Mouse (Mus musculus): Measurements from ENCODE around the gene Dnajc15. TPM values are rescaled to one million over a fixed set of nuclear protein-coding genes. Genes with fewer than 3 reads are reported as not detected.

The Dnajc15 gene
- polyA plus RNA-seq, 1 experiment from 2014 or later, result 62.5 TPM

GRCm38 (mm10) chr14:77853951-77854350 lies 21.0 kb downstream of the Dnajc15 start:
- Histone ChIP-seq H3K9ac (no peak overlapping the region), H3K9me3 (replicated peaks) (no peaks in the 10 kb centered on the region), H3K27me3 (replicated peaks) (no peaks in the 10 kb centered on the region), H3K36me3 (peaks cover 15% of the 10 kb centered on the region; the same call in 1 of the 2 replicates), H3K4me3 (no peak overlapping the region), H3K27ac (no peak overlapping the region), H3K4me2 (no peak overlapping the region), H3K4me1 (no peaks in the 10 kb centered on the region)
- WGBS (ENCODE audit: insufficient replicate concordance), result 74% methylated on average over 1 of the region's 1 CpGs
- no peak for ATAC-seq

- 70% methylated on average over 7 of the region's 7 CpGs for WGBS (ENCODE audit: insufficient replicate concordance)
- H3K4me1 ChIP-seq, result no peaks in the 10 kb centered on the region
- no peak overlapping the region for H3K4me3 ChIP-seq
- H3K9me3 ChIP-seq (replicated peaks), result no peaks in the 10 kb centered on the region
- no peak overlapping the region for H3K9ac ChIP-seq
- no peak overlapping the region for H3K27ac ChIP-seq
- peaks cover 9% of the 10 kb centered on the region; the same call in 1 of the 2 replicates for H3K36me3 ChIP-seq
- no peak for ATAC-seq
- no peaks in the 10 kb centered on the region for H3K27me3 ChIP-seq (replicated peaks)
- no peak overlapping the region for H3K4me2 ChIP-seq
These were observed 25.1 kb downstream of the Dnajc15 start for GRCm38 (mm10) chr14:77849852-77850251.

DNA sequence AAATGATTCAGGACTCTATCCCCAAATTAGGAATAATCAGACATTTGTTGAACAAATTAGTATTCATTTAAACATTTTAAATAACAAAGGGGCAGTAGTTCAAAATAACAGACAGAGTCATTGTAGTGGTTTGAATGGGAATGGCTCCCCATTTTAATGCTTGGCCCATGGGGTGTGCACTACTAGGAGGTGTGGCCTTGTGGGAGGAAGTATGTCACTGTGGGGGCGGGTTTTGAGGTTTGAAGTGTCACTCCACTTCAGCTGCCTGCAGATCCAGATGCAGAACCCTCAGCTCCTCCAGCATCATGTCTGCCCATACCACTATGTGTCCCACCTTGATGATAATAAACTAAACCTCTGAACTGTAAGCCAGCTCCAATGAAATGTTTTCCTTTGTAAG lies 26.6 kb downstream of the Dnajc15 start:
- Histone ChIP-seq H3K36me3 (peaks cover 9% of the 10 kb centered on the region; the same call in 1 of the 2 replicates), H3K4me1 (no peaks in the 10 kb centered on the region), H3K9me3 (replicated peaks) (no peaks in the 10 kb centered on the region), H3K4me3 (no peak overlapping the region), H3K9ac (no peak overlapping the region), H3K4me2 (no peak overlapping the region), H3K27me3 (replicated peaks) (no peaks in the 10 kb centered on the region), H3K27ac (no peak overlapping the region)
- 69% methylated on average over 1 of the region's 1 CpGs for WGBS (ENCODE audit: insufficient replicate concordance)
- ATAC-seq, result no peak

DNA sequence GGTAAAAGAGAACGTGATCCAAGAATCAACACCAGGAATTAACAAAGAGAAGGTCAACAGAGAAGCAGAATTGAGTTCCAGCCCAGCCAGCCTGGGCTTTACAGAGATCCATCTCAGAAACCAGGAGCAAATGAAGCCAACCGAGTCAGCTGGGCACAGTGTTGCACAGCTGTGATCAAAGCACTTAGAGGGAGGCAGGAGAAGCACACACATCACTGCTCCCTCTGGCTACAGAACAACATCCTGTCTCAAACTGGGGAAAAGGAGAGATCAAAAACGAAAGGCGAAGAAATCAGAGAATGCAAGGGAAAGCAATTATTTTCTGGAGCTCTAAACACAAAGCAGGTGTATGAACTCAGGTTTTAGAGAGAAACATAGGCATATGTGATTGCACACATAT lies 28.7 kb downstream of the Dnajc15 start:
- Histone ChIP-seq H3K27ac (no peak overlapping the region), H3K27me3 (replicated peaks) (no peaks in the 10 kb centered on the region), H3K9me3 (replicated peaks) (no peaks in the 10 kb centered on the region), H3K4me1 (no peaks in the 10 kb centered on the region), H3K4me2 (no peak overlapping the region), H3K36me3 (no peaks in the 10 kb centered on the region), H3K9ac (no peak overlapping the region), H3K4me3 (no peak overlapping the region)
- 67% methylated on average over 4 of the region's 4 CpGs for WGBS (ENCODE audit: insufficient replicate concordance)
- ATAC-seq, result no peak

DNA sequence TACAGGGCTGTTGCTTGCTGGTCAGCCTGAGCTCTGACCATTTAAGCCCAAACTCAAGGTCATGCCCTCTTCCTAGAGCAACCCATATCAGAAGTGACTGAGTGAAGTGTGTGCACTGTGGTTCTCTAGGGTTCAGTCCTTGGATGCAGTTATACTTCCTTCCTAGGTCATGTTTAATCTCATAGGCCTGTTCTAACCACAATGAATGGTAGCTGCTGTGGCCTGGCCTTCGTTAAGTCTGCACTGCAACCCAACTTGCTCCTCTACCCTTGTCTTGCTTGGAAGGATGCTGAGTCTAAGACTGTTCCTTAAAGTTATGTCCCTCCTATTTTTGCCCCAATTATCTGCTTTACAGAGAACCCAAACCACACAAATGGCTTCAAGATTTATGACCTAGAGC lies 29.4 kb downstream of the Dnajc15 start:
- Histone ChIP-seq H3K27ac (no peak overlapping the region), H3K9me3 (replicated peaks) (no peaks in the 10 kb centered on the region), H3K4me2 (no peak overlapping the region), H3K9ac (no peak overlapping the region), H3K36me3 (0 out of 2 replicates have a peak, but pooled peaks cover 2% of the 10 kb centered on the region), H3K4me3 (no peak overlapping the region), H3K4me1 (no peaks in the 10 kb centered on the region), H3K27me3 (replicated peaks) (no peaks in the 10 kb centered on the region)
- 38% methylated on average over 1 of the region's 1 CpGs for WGBS (ENCODE audit: insufficient replicate concordance)
- no peak for ATAC-seq

GRCm38 (mm10) chr14:77840574-77840973 lies 34.4 kb downstream of the Dnajc15 start:
- no peaks in the 10 kb centered on the region for H3K27me3 ChIP-seq (replicated peaks)
- H3K36me3 ChIP-seq, result 0 out of 2 replicates have a peak, but pooled peaks cover 3% of the 10 kb centered on the region
- no peak overlapping the region for H3K27ac ChIP-seq
- no peaks in the 10 kb centered on the region for H3K4me1 ChIP-seq
- WGBS (ENCODE audit: insufficient replicate concordance), result 61% methylated on average over 6 of the region's 6 CpGs
- H3K9me3 ChIP-seq (replicated peaks), result no peaks in the 10 kb centered on the region
- no peak for ATAC-seq
- no peak overlapping the region for H3K4me2 ChIP-seq
- no peak overlapping the region for H3K4me3 ChIP-seq
- no peak overlapping the region for H3K9ac ChIP-seq

DNA sequence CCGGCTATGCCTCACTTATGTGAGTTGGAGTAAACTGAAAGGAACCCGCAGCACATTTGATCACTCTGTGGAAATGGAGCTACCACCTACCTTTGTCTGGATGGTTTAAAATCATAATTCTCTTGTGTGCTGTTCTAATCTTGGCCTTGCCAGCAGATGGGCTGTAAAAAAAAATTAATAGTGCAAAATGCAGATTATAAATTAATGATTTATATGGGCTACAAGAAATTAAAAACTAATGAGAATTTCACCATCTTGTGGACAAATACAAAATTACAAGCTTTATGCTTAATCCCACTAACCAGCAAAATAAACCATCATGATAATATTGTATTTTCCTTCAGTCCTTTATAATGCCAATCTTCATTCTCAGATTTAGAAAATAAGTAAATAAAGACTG lies 34.8 kb downstream of the Dnajc15 start:
- no peaks in the 10 kb centered on the region for H3K9me3 ChIP-seq (replicated peaks)
- WGBS (ENCODE audit: insufficient replicate concordance), result 85% methylated on average over 2 of the region's 2 CpGs
- H3K27ac ChIP-seq, result no peak overlapping the region
- no peaks in the 10 kb centered on the region for H3K27me3 ChIP-seq (replicated peaks)
- H3K4me1 ChIP-seq, result no peaks in the 10 kb centered on the region
- H3K36me3 ChIP-seq, result 0 out of 2 replicates have a peak, but pooled peaks cover 3% of the 10 kb centered on the region
- no peak overlapping the region for H3K4me2 ChIP-seq
- no peak for ATAC-seq
- no peak overlapping the region for H3K4me3 ChIP-seq
- no peak overlapping the region for H3K9ac ChIP-seq

DNA sequence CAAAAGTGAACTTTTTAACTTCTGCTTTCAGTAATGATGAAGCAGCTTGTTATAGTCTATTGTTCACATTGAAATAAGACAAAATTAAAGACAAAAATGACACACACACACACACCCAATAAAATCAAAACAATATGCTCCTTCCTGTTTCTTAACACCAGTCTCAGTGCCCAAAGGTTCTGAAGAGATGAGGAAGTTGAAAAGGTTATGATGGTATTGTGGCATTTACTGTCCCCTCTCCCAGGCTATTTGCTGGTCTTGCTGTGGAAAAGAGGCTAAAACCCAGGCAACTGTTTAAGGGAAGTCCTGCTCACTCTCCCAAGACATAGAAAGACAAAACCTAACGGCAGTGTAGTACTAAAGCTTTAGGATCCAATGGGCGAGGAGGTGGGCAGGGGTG lies 38.1 kb downstream of the Dnajc15 start:
- H3K4me2 ChIP-seq, result no peak overlapping the region
- ATAC-seq, result no peak
- WGBS (ENCODE audit: insufficient replicate concordance), result 58% methylated on average over 2 of the region's 2 CpGs
- H3K9ac ChIP-seq, result no peak overlapping the region
- no peaks in the 10 kb centered on the region for H3K27me3 ChIP-seq (replicated peaks)
- H3K4me1 ChIP-seq, result no peaks in the 10 kb centered on the region
- no peak overlapping the region for H3K27ac ChIP-seq
- H3K9me3 ChIP-seq (replicated peaks), result no peaks in the 10 kb centered on the region
- 0 out of 2 replicates have a peak, but pooled peaks cover 3% of the 10 kb centered on the region for H3K36me3 ChIP-seq
- no peak overlapping the region for H3K4me3 ChIP-seq

- Histone ChIP-seq H3K27ac (no peak overlapping the region), H3K27me3 (replicated peaks) (no peaks in the 10 kb centered on the region), H3K36me3 (no peaks in the 10 kb centered on the region), H3K9me3 (replicated peaks) (no peaks in the 10 kb centered on the region), H3K4me2 (no peak overlapping the region), H3K4me3 (no peak overlapping the region), H3K4me1 (no peaks in the 10 kb centered on the region), H3K9ac (no peak overlapping the region)
- ATAC-seq, result no peak
These were observed 42.6 kb downstream of the Dnajc15 start for GRCm38 (mm10) chr14:77832359-77832758.

DNA sequence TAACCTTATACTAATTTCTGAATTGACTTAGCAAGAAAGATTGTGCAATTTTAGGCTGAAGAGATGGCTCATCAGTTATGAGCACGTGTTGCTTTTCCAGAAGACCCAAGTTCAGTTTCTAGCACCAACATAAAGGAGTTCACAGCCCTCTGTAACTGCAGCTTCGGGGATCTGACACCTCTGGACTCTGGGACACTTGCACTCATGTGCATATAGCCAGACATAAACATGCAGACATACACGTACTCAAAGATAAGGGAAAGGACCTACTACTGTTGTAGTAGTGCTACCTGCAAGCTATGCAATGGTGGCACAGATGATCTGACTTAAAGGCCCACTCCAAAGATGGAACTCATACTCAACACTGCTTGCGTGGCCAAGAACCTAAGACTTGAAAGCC lies 43.0 kb downstream of the Dnajc15 start:
- no peaks in the 10 kb centered on the region for H3K27me3 ChIP-seq (replicated peaks)
- 77% methylated on average over 4 of the region's 4 CpGs for WGBS (ENCODE audit: insufficient replicate concordance)
- no peak for ATAC-seq
- H3K4me1 ChIP-seq, result no peaks in the 10 kb centered on the region
- no peaks in the 10 kb centered on the region for H3K9me3 ChIP-seq (replicated peaks)
- no peak overlapping the region for H3K4me3 ChIP-seq
- no peak overlapping the region for H3K4me2 ChIP-seq
- H3K27ac ChIP-seq, result no peak overlapping the region
- H3K9ac ChIP-seq, result no peak overlapping the region
- no peaks in the 10 kb centered on the region for H3K36me3 ChIP-seq

- Histone ChIP-seq H3K4me2 (no peak overlapping the region), H3K9ac (no peak overlapping the region), H3K9me3 (replicated peaks) (no peaks in the 10 kb centered on the region), H3K4me1 (no peaks in the 10 kb centered on the region), H3K36me3 (peaks cover 2% of the 10 kb centered on the region; the same call in 1 of the 2 replicates), H3K27ac (no peak overlapping the region), H3K27me3 (replicated peaks) (no peaks in the 10 kb centered on the region), H3K4me3 (no peak overlapping the region)
- ATAC-seq, result no peak
- WGBS (ENCODE audit: insufficient replicate concordance), result 72% methylated on average over 4 of the region's 4 CpGs
These were observed 45.3 kb downstream of the Dnajc15 start for GRCm38 (mm10) chr14:77829673-77830072.

GRCm38 (mm10) chr14:77825891-77826290 lies 49.0 kb downstream of the Dnajc15 start:
- no peak for ATAC-seq
- no peak overlapping the region for H3K4me3 ChIP-seq
- 79% methylated on average over 3 of the region's 3 CpGs for WGBS (ENCODE audit: insufficient replicate concordance)

GRCm38 (mm10) chr14:77825121-77825520 lies 49.8 kb downstream of the Dnajc15 start:
- H3K4me1 ChIP-seq, result no peaks in the 10 kb centered on the region
- peaks cover 12% of the 10 kb centered on the region for H3K36me3 ChIP-seq
- H3K27ac ChIP-seq, result no peak overlapping the region
- H3K9me3 ChIP-seq (replicated peaks), result no peaks in the 10 kb centered on the region
- H3K27me3 ChIP-seq (replicated peaks), result no peaks in the 10 kb centered on the region
- whole genome bisulfite sequencing (ENCODE audit: insufficient replicate concordance), result 73% methylated on average over 6 of the region's 6 CpGs
- ATAC-seq, result no peak
- no peak overlapping the region for H3K4me2 ChIP-seq
- H3K9ac ChIP-seq, result no peak overlapping the region
- no peak overlapping the region for H3K4me3 ChIP-seq

More at GRCm38 (mm10) chr14:77825891-77826290, 49.0 kb downstream of the Dnajc15 start:
- Histone ChIP-seq H3K9me3 (replicated peaks) (no peaks in the 10 kb centered on the region), H3K27ac (no peak overlapping the region), H3K4me1 (no peaks in the 10 kb centered on the region), H3K27me3 (replicated peaks) (no peaks in the 10 kb centered on the region), H3K36me3 (peaks cover 12% of the 10 kb centered on the region), H3K9ac (no peak overlapping the region), H3K4me2 (no peak overlapping the region)

All from liver, embryonic 12.5 days (tissue).